Mouse (Mus musculus) heart, adult 8-10 months (tissue): ENCODE measurements around the gene AL607142.1. TPM values are rescaled to one million over a fixed set of nuclear protein-coding genes. Genes with fewer than 3 reads are reported as not detected.

Source experiments
- DNase-seq: peaks from one replicate; pipeline ENCODE4 v3.0.0; 2022; ENCODE audit warnings: low spot score
- total RNA-seq, 4 experiments: library from RNA; stranded (reverse); gene quantifications; 2 replicates each; pipeline ENCODE4 v1.2.4; 2022

Gene AL607142.1
- not detected for total RNA-seq

GRCm38 (mm10) chr4:120064696-120065095 is at the start of gene AL607142.1:
Gene AL607142.1, plus strand, starts transcription at chr4:120064996.
- DNase-seq: no peak

GRCm38 (mm10) chr4:120018426-120018825 is 46.4 kb upstream of the AL607142.1 start:
- DNase-seq: no peak

- no peak for DNase-seq
Measured at GRCm38 (mm10) chr4:120022392-120022791, 42.4 kb upstream of the AL607142.1 start.

GRCm38 (mm10) chr4:120023221-120023840 is 41.5 kb upstream of the AL607142.1 start:
- no peak for DNase-seq

GRCm38 (mm10) chr4:120024071-120024470 is 40.7 kb upstream of the AL607142.1 start:
- DNase-seq: peak; percentile 31

- no peak for DNase-seq
Measured at GRCm38 (mm10) chr4:120027671-120028070, 37.1 kb upstream of the AL607142.1 start.

- DNase-seq: no peak
Measured at GRCm38 (mm10) chr4:120029937-120030336, 34.9 kb upstream of the AL607142.1 start.

GRCm38 (mm10) chr4:120032320-120032983 is 32.3 kb upstream of the AL607142.1 start:
- peak; percentile 60 for DNase-seq

GRCm38 (mm10) chr4:120032984-120033355 is 31.8 kb upstream of the AL607142.1 start:
- DNase-seq: no peak

GRCm38 (mm10) chr4:120036294-120036693 is 28.5 kb upstream of the AL607142.1 start:
- DNase-seq: no peak

- DNase-seq: no peak
Measured at GRCm38 (mm10) chr4:120037007-120037406, 27.8 kb upstream of the AL607142.1 start.

- no peak for DNase-seq
Measured at GRCm38 (mm10) chr4:120041520-120041919, 23.3 kb upstream of the AL607142.1 start.

- DNase-seq: no peak
Measured at GRCm38 (mm10) chr4:120042480-120042879, 22.3 kb upstream of the AL607142.1 start.

- no peak for DNase-seq
Measured at GRCm38 (mm10) chr4:120044612-120045011, 20.2 kb upstream of the AL607142.1 start.

- no peak for DNase-seq
Measured at GRCm38 (mm10) chr4:120045131-120045537, 19.7 kb upstream of the AL607142.1 start.

GRCm38 (mm10) chr4:120045871-120046270 is 18.9 kb upstream of the AL607142.1 start:
- no peak for DNase-seq

- DNase-seq: no peak
Measured at GRCm38 (mm10) chr4:120047060-120047459, 17.7 kb upstream of the AL607142.1 start.

- no peak for DNase-seq
Measured at GRCm38 (mm10) chr4:120048274-120048673, 16.5 kb upstream of the AL607142.1 start.

- no peak for DNase-seq
Measured at GRCm38 (mm10) chr4:120049857-120050256, 14.9 kb upstream of the AL607142.1 start.

GRCm38 (mm10) chr4:120052481-120052880 is 12.3 kb upstream of the AL607142.1 start:
- DNase-seq: no peak

GRCm38 (mm10) chr4:120053026-120054005 is 11.5 kb upstream of the AL607142.1 start:
- no peak for DNase-seq

- DNase-seq: no peak
Measured at GRCm38 (mm10) chr4:120054145-120054544, 10.7 kb upstream of the AL607142.1 start.
